Mouse (Mus musculus): ENCODE data around the gene Fam84b.

DNA sequence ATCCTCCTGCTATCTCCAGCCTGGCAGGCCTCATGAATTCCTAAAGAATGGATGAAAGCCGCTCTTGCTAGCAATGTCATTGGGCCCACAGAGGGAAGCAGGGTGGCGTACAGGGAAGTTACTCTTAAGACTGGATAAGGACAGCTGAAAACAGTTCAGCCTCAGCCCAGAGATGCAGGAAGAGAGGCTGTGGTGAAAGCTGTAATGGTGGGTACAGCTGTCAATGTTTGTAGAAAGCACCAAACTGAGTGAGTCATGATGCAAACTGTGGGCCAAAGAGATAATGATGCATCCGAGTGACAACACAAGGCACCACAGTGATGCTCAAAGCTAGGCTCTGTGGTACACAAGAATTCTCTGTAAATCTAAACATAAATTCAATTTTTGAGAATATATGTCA, 39.0 kb downstream of the Fam84b start:
- TF ChIP-seq CTCF (IDR thresholded peaks at IDR 0.05; ENCODE audit: extremely low read depth, insufficient read depth, low read length) (no peak), POLR2A (IDR thresholded peaks at IDR 0.05; ENCODE audit: extremely low read depth, insufficient read depth, low read length) (no peak)
